ENCODE assay signal across 19 mouse cellular contexts in genomic region chr12:49482367-49482766, GRCm38 (mm10).
DNase-seq lines count a peak whose midpoint lies in the region; ATAC-seq and TF ChIP-seq lines count a peak whose summit lies in the region.
"Had no signal": no experiment of that assay in that cellular context is flagged by ENCODE, and none has a peak within 500 bp of the region (broad histone marks: within the 10 kb centered on the region; RNA-seq: fewer than 3 reads in every experiment).

No protein-coding gene starts in this region.

- no peak for TF ChIP-seq CTCF in forebrain, postnatal 0 days (IDR thresholded peaks at IDR 0.05; ENCODE audit: low read depth)
- TF ChIP-seq CTCF in left cerebral cortex, adult 2 months (IDR thresholded peaks at IDR 0.05) = no peak

- no peaks in the 10 kb centered on the region for H3K36me3 ChIP-seq in forebrain, postnatal 0 days (ENCODE audit: insufficient read depth)
- H3K36me3 ChIP-seq in forebrain, embryonic 12.5 days (replicated peaks) = no peaks in the 10 kb centered on the region
- H3K36me3 ChIP-seq: heart, embryonic 13.5 days; hindbrain, embryonic 13.5 days; intestine, embryonic 15.5 days had no signal

- no peak overlapping the region for H3K27ac ChIP-seq in forebrain, postnatal 0 days (ENCODE audit: low read depth, low read length)
- no peak overlapping the region for H3K27ac ChIP-seq in forebrain, embryonic 12.5 days
- H3K27ac ChIP-seq in left cerebral cortex, adult 2 months = 0 out of 2 replicates have a peak overlapping the region, but pooled peaks have one; percentile 57
- H3K27ac ChIP-seq: heart, embryonic 13.5 days; hindbrain, embryonic 13.5 days; intestine, embryonic 15.5 days had no signal

- no peak for ATAC-seq in forebrain, postnatal 0 days
- no peak for ATAC-seq in forebrain, embryonic 12.5 days (ENCODE audit: low FRiP score)
- ATAC-seq: CD4-positive, CD25-positive, alpha-beta regulatory T cell, adult 4 months; hindbrain, embryonic 16.5 days; intestine, embryonic 15.5 days had no signal

- intact Hi-C loops in left cerebral cortex, adult 2 months (cut with DNase I) = loop anchor here (5.0 kb wide), 1 partner anchor 470 kb away; no protein-coding TSS in a partner anchor
- intact Hi-C loops in left cerebral cortex, postnatal 36 days (cut with DNase I) = loop anchor here (5.0 kb wide), 1 partner anchor 80 kb away; no protein-coding TSS in a partner anchor
- intact Hi-C loops in heart, postnatal 14 days (cut with DNase I) = no loop called here

- no peaks in the 10 kb centered on the region for H3K27me3 ChIP-seq in forebrain, postnatal 0 days (ENCODE audit: insufficient read depth, low read length)
- no peaks in the 10 kb centered on the region for H3K27me3 ChIP-seq in forebrain, embryonic 12.5 days
- H3K27me3 ChIP-seq: heart, embryonic 13.5 days; hindbrain, embryonic 13.5 days; intestine, embryonic 15.5 days had no signal

- H3K9ac ChIP-seq in forebrain, postnatal 0 days = no peak overlapping the region
- H3K9ac ChIP-seq in forebrain, embryonic 12.5 days = no peak overlapping the region
- H3K9ac ChIP-seq: heart, embryonic 13.5 days; hindbrain, embryonic 13.5 days; intestine, embryonic 15.5 days had no signal

- peaks cover 9% of the 10 kb centered on the region for H3K4me1 ChIP-seq in forebrain, postnatal 0 days (ENCODE audit: insufficient read depth)
- peaks cover 16% of the 10 kb centered on the region for H3K4me1 ChIP-seq in forebrain, embryonic 12.5 days
- H3K4me1 ChIP-seq: heart, embryonic 13.5 days; intestine, embryonic 15.5 days had no signal

- H3K4me2 ChIP-seq in forebrain, postnatal 0 days (ENCODE audit: low read depth) = no peak overlapping the region
- H3K4me2 ChIP-seq in forebrain, embryonic 12.5 days = no peak overlapping the region
- H3K4me2 ChIP-seq: heart, embryonic 13.5 days; hindbrain, embryonic 13.5 days; intestine, embryonic 15.5 days had no signal

- H3K9me3 ChIP-seq in forebrain, postnatal 0 days (ENCODE audit: low read length) = no peaks in the 10 kb centered on the region
- no peaks in the 10 kb centered on the region for H3K9me3 ChIP-seq in forebrain, embryonic 12.5 days
- H3K9me3 ChIP-seq: heart, embryonic 13.5 days; hindbrain, embryonic 13.5 days; intestine, embryonic 15.5 days had no signal

- peak; percentile 55 for DNase-seq in forebrain, postnatal 0 days
- DNase-seq in left cerebral cortex, adult 2 months (ENCODE audit: extremely low spot score in 1 of 2, low spot score in 2 of 2) = no peak
- no peak for DNase-seq in left cerebral cortex, postnatal 36 days (ENCODE audit: low spot score in 2 of 2)
- DNase-seq in telencephalon, adult 2 months (ENCODE audit: low read depth, low spot score) = peak; percentile 51
- no peak for DNase-seq in heart, postnatal 14 days
- DNase-seq: adrenal gland, adult 2 months; adrenal gland, postnatal 14 days; cerebellum, adult 18-20 months; cerebellum, adult 9-10 months; cerebellum, postnatal 14 days; gastrocnemius, postnatal 25 days; heart, adult 18-20 months; kidney, adult 11 months had no signal

- H3K4me3 ChIP-seq in forebrain, postnatal 0 days (ENCODE audit: low read depth, low read length) = no peak overlapping the region
- no peak overlapping the region for H3K4me3 ChIP-seq in forebrain, embryonic 12.5 days (replicated peaks)
- H3K4me3 ChIP-seq in left cerebral cortex, adult 2 months = no peak overlapping the region
- H3K4me3 ChIP-seq: heart, embryonic 13.5 days; hindbrain, embryonic 13.5 days; intestine, embryonic 15.5 days had no signal

- 55% methylated on average over 4 of the region's 4 CpGs for WGBS in forebrain, postnatal 0 days
- 82% methylated on average over 4 of the region's 4 CpGs for WGBS in forebrain, embryonic 12.5 days

Comparison
In these comparisons a context has a peak if more than half of its experiments do, and no peak if none do; other contexts are left out.
1. DNase-seq: peak in forebrain, postnatal 0 days (single experiment) and telencephalon, adult 2 months (single experiment); none in left cerebral cortex, adult 2 months (0 of 2), left cerebral cortex, postnatal 36 days (0 of 2) and heart, postnatal 14 days (0 of 2).